Mouse (Mus musculus) right cerebral cortex, adult 18-20 months (tissue): ENCODE measurements around the gene Med1.

Experiments
- DNase-seq: peaks from one replicate; pipeline ENCODE4 v3.0.0; 2022; ENCODE audit warnings: mixed read lengths

Gene Med1

GRCm38 (mm10) chr11:98148551-98149301 is 44.4 kb downstream of the Med1 start:
- peak; percentile 24 for DNase-seq

- no peak for DNase-seq
Observed at GRCm38 (mm10) chr11:98145856-98146255, 47.2 kb downstream of the Med1 start.

- no peak for DNase-seq
Observed at GRCm38 (mm10) chr11:98142545-98142944, 50.5 kb downstream of the Med1 start.

GRCm38 (mm10) chr11:98138894-98139293 is 54.2 kb downstream of the Med1 start:
- no peak for DNase-seq

GRCm38 (mm10) chr11:98137836-98138235 is 55.3 kb downstream of the Med1 start:
- no peak for DNase-seq

GRCm38 (mm10) chr11:98134951-98135350 is 58.1 kb downstream of the Med1 start:
- no peak for DNase-seq

- no peak for DNase-seq
Observed at GRCm38 (mm10) chr11:98123424-98123823, 69.7 kb downstream of the Med1 start.

- no peak for DNase-seq
Observed at GRCm38 (mm10) chr11:98114363-98114762, 78.7 kb downstream of the Med1 start.

- no peak for DNase-seq
Observed at GRCm38 (mm10) chr11:98113504-98113903, 79.6 kb downstream of the Med1 start.

GRCm38 (mm10) chr11:98109706-98110105 is 83.4 kb downstream of the Med1 start:
- DNase-seq: no peak
